Mouse (Mus musculus) frontal cortex, postnatal 36 days (tissue): ENCODE measurements around the gene Nol12.

Experiments used
- DNase-seq, 2 experiments: peaks; one replicate each; pipeline ENCODE4 v3.0.0; 2022; ENCODE audit warnings: low spot score in 2 of 2

Nol12 gene

DNA sequence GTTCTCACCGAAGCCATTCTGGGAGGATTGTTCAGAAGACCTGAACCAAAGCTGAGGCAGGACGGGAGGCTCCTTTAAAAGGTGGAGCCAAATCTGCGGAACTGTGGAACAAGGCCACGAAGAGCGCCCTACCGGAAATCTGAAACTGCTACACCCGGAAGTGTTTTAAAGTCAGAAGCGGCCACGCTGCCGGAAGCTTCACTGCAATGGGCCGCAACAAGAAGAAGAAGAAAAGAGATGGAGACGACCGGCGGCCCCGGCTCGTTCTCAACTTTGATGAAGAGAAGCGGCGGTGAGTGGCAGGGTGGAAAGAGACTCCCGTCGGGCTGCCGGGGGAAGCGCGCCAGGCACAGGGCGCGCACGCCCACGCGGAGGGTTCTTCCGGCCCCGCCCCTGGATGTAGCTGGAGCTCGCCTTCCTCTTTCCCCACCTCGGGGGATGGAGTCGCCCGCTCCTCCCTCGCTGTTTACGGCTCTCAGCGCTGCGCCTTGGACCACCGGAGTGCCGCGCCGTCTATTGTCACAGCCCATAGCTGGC lies at the start of gene Nol12:
TSS of gene Nol12 (plus strand) at position 150 of the 537 bp plus-strand sequence.
- peak; percentile 85 to 94 for DNase-seq

DNA sequence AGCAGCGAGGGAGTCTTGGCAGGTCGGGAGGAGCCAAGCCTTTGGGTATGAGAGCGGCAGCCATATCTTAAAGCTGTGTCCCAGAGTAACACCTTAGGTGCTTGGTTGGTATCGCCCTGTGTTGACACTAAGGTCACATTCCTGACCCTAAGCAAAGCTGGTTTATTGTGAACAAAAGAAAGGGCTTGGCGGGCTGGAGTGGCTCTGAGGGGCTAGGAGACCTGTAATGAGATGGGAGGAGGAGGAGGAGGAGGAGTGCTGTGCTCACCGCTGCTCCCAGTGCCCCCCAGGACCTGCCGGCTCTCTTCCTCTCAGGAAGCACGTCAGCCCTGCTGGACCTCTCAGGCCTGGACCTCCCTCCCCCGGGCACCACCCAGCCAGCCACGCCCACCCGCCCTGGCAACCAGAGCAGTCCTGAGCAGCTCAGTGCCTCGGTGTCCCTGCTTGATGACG lies 45.3 kb upstream of the Nol12 start:
- DNase-seq = no peak

DNA sequence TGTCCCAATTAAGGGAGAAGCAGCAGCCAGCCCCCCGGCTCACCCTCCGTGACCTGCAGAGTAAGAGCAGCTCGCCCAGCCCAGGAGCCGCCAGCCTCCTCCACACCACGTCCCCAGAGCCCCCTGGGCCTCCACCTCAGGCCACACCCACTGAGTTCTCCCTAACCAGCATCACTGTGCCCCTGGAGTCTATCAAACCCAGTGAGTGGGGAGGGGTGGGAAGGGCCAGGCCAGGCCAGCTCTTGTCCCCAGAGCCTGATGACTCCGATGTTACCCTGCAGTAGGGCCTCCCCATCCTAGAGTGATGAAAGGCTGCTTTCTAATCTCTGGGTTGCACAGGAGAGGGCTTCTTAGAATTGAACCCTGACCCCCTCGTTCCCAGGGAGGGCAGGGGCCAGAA lies 42.3 kb upstream of the Nol12 start:
- no peak for DNase-seq

DNA sequence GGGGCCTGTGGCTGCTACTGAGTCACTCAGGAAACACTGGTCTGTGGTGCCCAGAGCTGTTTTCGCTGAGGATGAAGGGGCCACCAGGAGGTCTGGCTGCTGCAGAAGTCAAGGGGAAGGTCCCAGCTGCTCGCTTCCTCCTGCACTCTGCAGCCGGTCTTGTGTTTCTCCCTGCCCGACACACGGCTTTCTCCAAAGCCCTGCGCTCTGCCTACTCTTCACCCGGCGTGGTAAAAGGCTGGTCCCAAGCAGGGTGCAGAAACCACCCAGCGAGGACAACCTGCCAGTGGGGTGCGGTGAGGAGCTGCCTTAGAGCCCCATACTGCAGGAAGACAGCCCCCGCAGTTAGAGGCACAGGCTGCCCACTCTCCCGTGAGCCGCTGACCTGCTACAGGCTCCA lies 40.0 kb upstream of the Nol12 start:
- no peak for DNase-seq

DNA sequence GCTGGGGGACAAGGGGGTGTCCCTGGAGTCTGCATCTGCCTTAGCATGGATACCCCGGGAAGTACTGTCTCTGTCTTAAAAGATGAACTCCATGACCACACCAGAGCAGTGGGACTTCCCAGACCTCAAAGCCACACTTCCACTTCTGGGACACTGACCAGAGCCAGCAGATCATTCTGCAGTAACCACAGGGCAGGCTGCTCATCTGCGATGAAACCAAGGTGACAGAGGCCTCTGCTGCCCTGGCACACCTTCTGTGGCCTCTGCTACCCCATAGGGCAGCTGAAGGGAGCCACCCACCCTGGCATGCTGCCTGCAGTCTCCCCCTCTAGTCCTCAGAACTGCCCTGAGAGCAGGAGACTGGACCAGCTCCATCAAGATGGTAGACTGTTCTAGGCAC lies 39.0 kb upstream of the Nol12 start:
- no peak for DNase-seq

GRCm38 (mm10) chr15:78896149-78896548 lies 38.6 kb upstream of the Nol12 start:
- no peak for DNase-seq

DNA sequence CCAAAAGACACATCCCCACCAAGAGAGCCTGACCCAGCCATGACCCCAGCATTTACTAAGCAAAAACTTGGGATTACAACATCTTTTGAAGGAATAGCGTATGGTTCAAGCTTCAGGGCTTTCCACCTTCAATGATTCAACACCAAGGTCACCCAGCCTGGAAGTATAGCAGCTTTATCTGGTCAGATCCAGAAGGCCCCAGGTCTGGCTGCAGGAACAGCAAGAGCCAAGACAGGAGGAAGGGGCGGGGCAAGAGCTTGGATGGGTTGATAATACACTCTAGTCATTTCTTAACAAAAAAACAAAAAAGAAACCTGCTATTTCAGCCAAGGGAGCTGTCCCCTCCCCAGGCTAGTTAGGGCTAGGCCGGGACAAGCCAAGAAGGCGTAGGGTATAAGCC lies 37.2 kb upstream of the Nol12 start:
- DNase-seq = no peak

GRCm38 (mm10) chr15:78898507-78899001 lies 36.2 kb upstream of the Nol12 start:
- DNase-seq = no peak

GRCm38 (mm10) chr15:78899409-78899739 lies 35.4 kb upstream of the Nol12 start, which contains the start of gene Gm49510:
TSS of gene Gm49510 (plus strand) at chr15:78899667.
- DNase-seq = no peak

- DNase-seq = peak; percentile 50 to 61
Observed at GRCm38 (mm10) chr15:78899740-78900584, 34.8 kb upstream of the Nol12 start, which contains the start of gene Sh3bp1. TSS of gene Sh3bp1 (plus strand) at chr15:78899768.

DNA sequence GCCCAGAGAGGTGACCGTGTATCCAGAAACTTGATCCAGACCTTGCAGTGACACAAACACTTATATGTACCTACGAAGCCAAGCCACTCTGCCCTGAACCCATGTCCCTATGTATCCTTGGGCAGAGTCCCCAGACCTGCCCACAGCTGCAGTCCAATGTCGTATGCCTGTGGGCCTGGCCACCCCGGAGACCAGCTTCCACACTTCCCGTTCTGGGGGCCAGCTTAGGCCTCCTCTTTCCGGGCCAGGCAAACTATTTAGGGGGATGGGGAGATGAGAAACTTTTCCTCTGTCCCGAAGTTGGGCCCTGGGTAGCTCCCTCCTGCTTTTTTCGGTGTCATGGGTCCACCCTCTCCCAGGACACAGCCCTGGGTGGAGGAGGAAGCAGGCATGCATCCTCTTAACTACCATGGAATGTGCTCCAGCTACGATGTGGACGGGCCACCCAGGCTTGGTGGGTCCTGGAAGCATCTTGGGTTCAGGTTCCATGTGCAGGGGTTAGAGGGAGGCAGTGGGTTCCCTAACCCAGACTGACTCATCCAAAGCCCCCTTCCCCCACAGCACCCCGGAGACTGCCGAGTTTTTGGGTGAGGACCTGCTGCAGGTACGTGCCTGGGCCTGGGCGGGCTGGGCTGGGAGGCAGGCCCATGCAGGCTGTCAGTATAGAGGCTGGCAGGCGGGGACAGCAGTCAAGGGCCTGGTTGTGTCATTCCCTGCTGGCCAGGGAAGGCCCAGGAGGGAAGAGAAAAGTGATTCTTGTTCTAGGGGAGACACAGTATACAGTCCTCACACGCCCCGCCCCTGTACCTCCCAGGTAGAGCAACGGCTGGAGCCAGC lies 33.9 kb upstream of the Nol12 start:
- DNase-seq = no peak

DNA sequence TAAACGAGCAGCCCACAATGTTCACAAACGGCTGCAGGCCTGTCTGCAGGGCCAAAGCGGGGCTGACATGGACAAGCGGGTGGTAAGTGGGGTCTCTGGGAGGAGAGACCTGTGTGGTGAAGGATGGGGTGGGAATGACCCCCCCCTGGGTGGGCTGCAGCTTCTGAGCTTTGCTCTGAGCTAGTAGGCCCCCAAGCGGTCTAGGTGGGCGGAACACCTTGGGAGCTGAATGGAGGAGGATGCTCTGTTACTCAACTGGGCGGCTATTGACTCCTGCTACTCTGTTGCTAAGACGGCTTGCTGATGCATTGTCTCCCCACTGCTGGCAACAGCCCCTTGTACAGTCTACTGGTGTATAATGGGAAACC lies 33.3 kb upstream of the Nol12 start:
- no peak for DNase-seq

DNA sequence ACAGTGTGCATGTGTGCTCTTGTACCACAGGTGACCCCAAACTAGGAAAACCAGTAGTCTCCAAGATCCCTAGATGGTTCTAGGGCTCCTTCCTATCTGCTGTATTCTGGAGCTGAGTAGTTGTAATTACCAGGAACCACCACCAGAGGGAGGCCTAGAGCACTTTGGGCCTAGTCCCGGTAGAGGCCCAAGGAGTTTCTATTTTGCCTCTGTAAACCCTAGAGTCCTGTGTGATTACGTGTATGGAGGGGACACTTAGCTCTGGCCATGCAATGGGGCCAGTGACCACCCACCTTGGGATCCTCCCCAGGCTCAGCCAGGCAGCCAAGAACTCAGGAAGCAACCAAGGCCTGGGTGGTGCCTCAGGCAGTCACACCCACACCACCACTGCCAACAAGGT lies 31.5 kb upstream of the Nol12 start:
- peak; percentile 81 to 86 for DNase-seq

- no peak for DNase-seq
Observed at GRCm38 (mm10) chr15:78908399-78908798, 26.3 kb upstream of the Nol12 start.

DNA sequence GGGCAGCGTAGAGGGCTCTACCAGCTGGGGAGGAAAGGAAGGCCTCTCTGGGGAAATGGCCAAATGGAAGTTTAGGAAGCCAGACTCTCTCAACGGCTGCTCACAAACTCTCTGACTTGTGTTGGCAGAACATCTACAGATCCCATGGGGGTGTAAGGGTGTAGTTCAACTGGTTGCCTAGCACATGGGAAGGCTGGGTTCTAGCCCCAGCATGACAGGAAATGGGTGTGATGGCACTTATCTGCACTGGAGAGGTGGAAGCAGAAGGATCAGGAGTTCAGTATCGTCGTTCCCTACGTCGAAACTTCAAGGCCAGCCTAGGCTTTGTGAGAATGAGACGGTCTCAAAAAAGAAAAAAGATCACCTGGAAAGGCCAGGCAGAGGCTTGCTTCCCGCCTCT lies 25.8 kb upstream of the Nol12 start:
- no peak for DNase-seq

DNA sequence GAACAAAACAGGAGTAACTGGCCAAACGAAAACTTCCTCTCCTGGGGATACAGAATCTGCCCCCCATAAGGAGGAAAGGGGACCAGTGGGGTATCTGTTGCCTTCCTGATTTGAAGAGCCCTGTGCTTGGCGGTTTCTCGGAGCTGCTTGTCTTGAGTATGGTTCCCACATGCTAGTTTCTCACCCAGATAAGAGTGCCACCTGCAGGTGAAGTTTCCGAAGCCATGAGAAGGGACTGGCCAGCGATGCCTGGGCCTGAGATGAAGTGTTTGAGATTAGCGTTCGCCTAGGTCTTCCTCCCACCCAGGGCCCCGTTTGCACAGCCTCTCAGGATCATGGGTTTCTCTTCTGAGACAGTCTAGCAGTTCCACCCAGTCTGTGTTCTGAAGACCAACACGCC lies 22.7 kb upstream of the Nol12 start:
- peak in 1 of 2 experiments; percentile 39 for DNase-seq

- peak; percentile 95 to 98 for DNase-seq
Observed at GRCm38 (mm10) chr15:78913632-78914090, 21.1 kb upstream of the Nol12 start, which contains the start of gene Pdxp. TSS of gene Pdxp (plus strand) at chr15:78913919.

GRCm38 (mm10) chr15:78914091-78914822 lies 20.5 kb upstream of the Nol12 start:
- DNase-seq = peak in 1 of 2 experiments; percentile 48

- peak in 1 of 2 experiments; percentile 37 for DNase-seq
Observed at GRCm38 (mm10) chr15:78914823-78915659, 19.7 kb upstream of the Nol12 start.

- DNase-seq = peak; percentile 53 to 77
Observed at GRCm38 (mm10) chr15:78915660-78916017, 19.1 kb upstream of the Nol12 start.
